Mouse (Mus musculus): ENCODE data around the gene Pigv.

Gene Pigv

DNA sequence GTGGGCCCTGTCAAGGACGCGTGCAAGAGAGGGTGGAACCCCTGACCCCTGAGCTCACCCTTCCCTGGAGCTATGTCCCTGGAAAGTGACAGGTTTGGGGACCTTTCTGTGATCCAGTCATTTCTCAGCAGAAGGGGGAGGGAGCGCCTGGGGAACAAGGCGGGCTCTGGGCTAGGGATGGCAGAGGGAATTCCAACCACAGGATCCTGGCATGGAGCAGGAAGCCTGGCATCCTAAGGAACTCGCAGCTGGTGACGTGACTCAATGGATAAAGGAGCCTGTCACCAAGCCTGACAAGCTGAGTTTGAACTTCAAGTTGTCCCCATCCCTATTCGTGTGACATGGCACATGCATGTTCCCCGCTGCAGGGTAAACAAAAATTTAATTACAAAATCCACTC lies 59.4 kb downstream of the Pigv start:
- DNase-seq = no peak

DNA sequence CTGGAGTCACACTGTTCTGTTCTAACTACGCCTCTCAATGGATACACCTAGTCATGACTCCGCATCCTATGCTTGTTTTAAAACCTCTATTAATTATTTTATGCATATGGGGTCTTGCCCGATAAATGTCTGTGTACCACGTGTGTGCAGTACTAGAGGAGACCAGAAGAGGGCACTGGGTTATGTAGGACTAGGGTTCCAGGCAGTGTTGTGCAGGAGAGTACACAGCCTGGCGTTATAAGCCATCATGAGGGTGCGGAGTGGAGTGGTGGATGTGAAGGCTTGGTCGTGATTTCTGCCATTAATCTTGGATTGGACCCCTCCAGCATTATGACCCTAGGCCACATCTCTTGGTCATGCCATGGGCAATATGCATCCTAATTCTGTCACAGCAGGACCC lies 60.0 kb downstream of the Pigv start:
- no peak for DNase-seq

DNA sequence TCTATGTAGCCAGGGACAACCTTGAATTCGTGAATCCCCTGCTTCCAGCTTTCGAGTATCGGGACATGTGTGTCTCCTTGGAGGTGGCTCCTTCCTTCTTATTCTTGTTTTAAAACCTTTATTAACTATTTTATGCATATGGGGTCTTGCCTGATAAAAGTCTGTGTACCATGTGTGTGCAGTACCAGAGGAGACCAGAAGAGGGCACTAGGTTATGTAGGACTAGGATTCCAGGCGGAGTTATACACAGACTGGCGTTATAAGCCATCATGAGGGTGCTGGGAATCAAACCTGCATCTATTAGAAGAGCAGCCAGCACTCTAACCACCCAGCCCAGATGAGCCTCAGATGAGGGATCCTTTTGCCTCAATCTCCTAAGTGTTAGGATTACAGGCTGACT lies 60.6 kb downstream of the Pigv start:
- peak in 1 of 2 experiments; percentile 37 for DNase-seq

All from cerebellum, postnatal 10 days (tissue).